Mouse (Mus musculus): ENCODE results near the gene Obp2b. TPM values are rescaled to one million over a fixed set of nuclear protein-coding genes. Genes with fewer than 3 reads are reported as not detected.

Obp2b gene
- polyA plus RNA-seq, 1 experiment from 2014 or later, result not detected

GRCm38 (mm10) chr2:25776717-25777116 lies 39.9 kb downstream of the Obp2b start, which contains the start of gene Lcn11:
Gene Lcn11 (plus strand): TSS chr2:25777017.
- Histone ChIP-seq H3K27me3 (replicated peaks) (0 out of 2 replicates have a peak, but pooled peaks cover 5% of the 10 kb centered on the region), H3K9ac (no peak within 1 kb of the TSS), H3K4me3 (no peak within 1 kb of the TSS), H3K9me3 (replicated peaks) (no peaks in the 10 kb centered on the region), H3K36me3 (no peaks in the 10 kb centered on the region), H3K4me1 (replicated peaks) (no peaks in the 10 kb centered on the region), H3K27ac (ENCODE audit: poor library complexity, severe bottlenecking) (no peak within 1 kb of the TSS), H3K4me2 (no peak within 1 kb of the TSS)
- ATAC-seq (ENCODE audit: insufficient number of reproducible peaks, low FRiP score), result no peak
- 80% methylated on average over 1 of the region's 1 CpGs for WGBS

GRCm38 (mm10) chr2:25779076-25779475 lies 42.3 kb downstream of the Obp2b start:
- ATAC-seq (ENCODE audit: insufficient number of reproducible peaks, low FRiP score), result no peak
- Histone ChIP-seq H3K27me3 (replicated peaks) (0 out of 2 replicates have a peak, but pooled peaks cover 5% of the 10 kb centered on the region), H3K9ac (no peak overlapping the region), H3K4me2 (no peak overlapping the region), H3K27ac (ENCODE audit: poor library complexity, severe bottlenecking) (no peak overlapping the region), H3K4me1 (replicated peaks) (no peaks in the 10 kb centered on the region), H3K9me3 (replicated peaks) (no peaks in the 10 kb centered on the region), H3K4me3 (no peak overlapping the region), H3K36me3 (no peaks in the 10 kb centered on the region)
- 73% methylated on average over 9 of the region's 9 CpGs for WGBS

GRCm38 (mm10) chr2:25780921-25781320 lies 44.1 kb downstream of the Obp2b start:
- WGBS, result 65% methylated on average over 4 of the region's 4 CpGs
- no peak overlapping the region for H3K27ac ChIP-seq (ENCODE audit: poor library complexity, severe bottlenecking)

GRCm38 (mm10) chr2:25781957-25782356 lies 45.1 kb downstream of the Obp2b start, which contains the start of gene Gm13539:
Gene Gm13539 (plus strand): TSS chr2:25782257.
- H3K4me3 ChIP-seq, result no peak within 1 kb of the TSS
- no peak within 1 kb of the TSS for H3K4me2 ChIP-seq
- 78% methylated on average over 3 of the region's 3 CpGs for WGBS
- no peaks in the 10 kb centered on the region for H3K9me3 ChIP-seq (replicated peaks)
- H3K36me3 ChIP-seq, result no peaks in the 10 kb centered on the region
- no peak for ATAC-seq (ENCODE audit: insufficient number of reproducible peaks, low FRiP score)
- H3K9ac ChIP-seq, result no peak within 1 kb of the TSS
- no peaks in the 10 kb centered on the region for H3K4me1 ChIP-seq (replicated peaks)
- 0 out of 2 replicates have a peak, but pooled peaks cover 3% of the 10 kb centered on the region for H3K27me3 ChIP-seq (replicated peaks)
- H3K27ac ChIP-seq (ENCODE audit: poor library complexity, severe bottlenecking), result no peak within 1 kb of the TSS

More at GRCm38 (mm10) chr2:25780921-25781320, 44.1 kb downstream of the Obp2b start:
- Histone ChIP-seq H3K27me3 (replicated peaks) (0 out of 2 replicates have a peak, but pooled peaks cover 3% of the 10 kb centered on the region), H3K36me3 (no peaks in the 10 kb centered on the region), H3K4me1 (replicated peaks) (no peaks in the 10 kb centered on the region), H3K4me2 (no peak overlapping the region), H3K9ac (no peak overlapping the region), H3K9me3 (replicated peaks) (no peaks in the 10 kb centered on the region), H3K4me3 (no peak overlapping the region)
- ATAC-seq (ENCODE audit: insufficient number of reproducible peaks, low FRiP score), result no peak

GRCm38 (mm10) chr2:25785573-25786322 lies 48.9 kb downstream of the Obp2b start:
- Histone ChIP-seq H3K36me3 (no peaks in the 10 kb centered on the region), H3K4me2 (no peak overlapping the region), H3K4me1 (replicated peaks) (no peaks in the 10 kb centered on the region), H3K9ac (no peak overlapping the region), H3K9me3 (replicated peaks) (no peaks in the 10 kb centered on the region), H3K4me3 (no peak overlapping the region), H3K27ac (ENCODE audit: poor library complexity, severe bottlenecking) (no peak overlapping the region), H3K27me3 (replicated peaks) (0 out of 2 replicates have a peak, but pooled peaks cover 3% of the 10 kb centered on the region)
- WGBS, result 66% methylated on average over 5 of the region's 5 CpGs
- no peak for ATAC-seq (ENCODE audit: insufficient number of reproducible peaks, low FRiP score)

- no peak for ATAC-seq (ENCODE audit: insufficient number of reproducible peaks, low FRiP score)
- no peak overlapping the region for H3K4me2 ChIP-seq
- no peaks in the 10 kb centered on the region for H3K4me1 ChIP-seq (replicated peaks)
- no peak overlapping the region for H3K9ac ChIP-seq
- H3K4me3 ChIP-seq, result no peak overlapping the region
- H3K27me3 ChIP-seq (replicated peaks), result no peaks in the 10 kb centered on the region
- no peak overlapping the region for H3K27ac ChIP-seq (ENCODE audit: poor library complexity, severe bottlenecking)
- no peaks in the 10 kb centered on the region for H3K9me3 ChIP-seq (replicated peaks)
- H3K36me3 ChIP-seq, result no peaks in the 10 kb centered on the region
- 61% methylated on average over 3 of the region's 3 CpGs for WGBS
Observed at GRCm38 (mm10) chr2:25789092-25789491, 52.3 kb downstream of the Obp2b start.

Other genes starting within 250 kb of the Obp2b start
- gene Lcn12, start 243.1 kb upstream of the Obp2b start, polyA plus RNA-seq (2016; fragmentation: Nextera tagmentation; extraction: Ambion mirVana), result not detected in 2 replicates
- gene Fbxw5, start 236.3 kb upstream of the Obp2b start, polyA plus RNA-seq (2016; fragmentation: Nextera tagmentation; extraction: Ambion mirVana), result 82.7 and 83.3 TPM in 2 replicates
- gene C8g, start 235.3 kb upstream of the Obp2b start, polyA plus RNA-seq (2016; fragmentation: Nextera tagmentation; extraction: Ambion mirVana), result 2.4 and 3.3 TPM in 2 replicates
- gene Traf2, start 190.1 kb upstream of the Obp2b start, polyA plus RNA-seq (2016; fragmentation: Nextera tagmentation; extraction: Ambion mirVana), result 21.1 and 22.3 TPM in 2 replicates
- 300 and 303 TPM in 2 replicates for gene Edf1, start 179.2 kb upstream of the Obp2b start, polyA plus RNA-seq (2016; fragmentation: Nextera tagmentation; extraction: Ambion mirVana)
- 1.2 and 3.5 TPM in 2 replicates for gene Mamdc4, start 162.2 kb upstream of the Obp2b start, polyA plus RNA-seq (2016; fragmentation: Nextera tagmentation; extraction: Ambion mirVana)
- 161 and 164 TPM in 2 replicates for gene Phpt1, start 161.8 kb upstream of the Obp2b start, polyA plus RNA-seq (2016; fragmentation: Nextera tagmentation; extraction: Ambion mirVana)
- gene Ajm1, start 155.3 kb upstream of the Obp2b start, polyA plus RNA-seq (2016; fragmentation: Nextera tagmentation; extraction: Ambion mirVana), result 0.46 and 0.51 TPM in 2 replicates
- 48.6 and 49.2 TPM in 2 replicates for gene Rabl6, start 128.5 kb upstream of the Obp2b start, polyA plus RNA-seq (2016; fragmentation: Nextera tagmentation; extraction: Ambion mirVana)
- 0.12 and 0.14 TPM in 2 replicates for gene Ccdc183, start 119.3 kb upstream of the Obp2b start, polyA plus RNA-seq (2016; fragmentation: Nextera tagmentation; extraction: Ambion mirVana)
- 15.3 and 17.8 TPM in 2 replicates for gene Tmem141, start 115.0 kb upstream of the Obp2b start, polyA plus RNA-seq (2016; fragmentation: Nextera tagmentation; extraction: Ambion mirVana)
- gene Fcna, start 109.0 kb upstream of the Obp2b start, polyA plus RNA-seq (2016; fragmentation: Nextera tagmentation; extraction: Ambion mirVana), result 0.63 and 1.1 TPM in 2 replicates
- not detected in 2 replicates for gene Lcn8, start 83.9 kb upstream of the Obp2b start, polyA plus RNA-seq (2016; fragmentation: Nextera tagmentation; extraction: Ambion mirVana)
- not detected in 2 replicates for gene Lcn5, start 79.1 kb upstream of the Obp2b start, polyA plus RNA-seq (2016; fragmentation: Nextera tagmentation; extraction: Ambion mirVana)
- not detected in 2 replicates for gene Lcn6, start 60.2 kb upstream of the Obp2b start, polyA plus RNA-seq (2016; fragmentation: Nextera tagmentation; extraction: Ambion mirVana)
- gene Lcn10, start 54.3 kb upstream of the Obp2b start, polyA plus RNA-seq (2016; fragmentation: Nextera tagmentation; extraction: Ambion mirVana), result not detected in 2 replicates
- gene Obp2a, start 37.0 kb upstream of the Obp2b start, polyA plus RNA-seq (2016; fragmentation: Nextera tagmentation; extraction: Ambion mirVana), result not detected in 2 replicates
- 57.5 and 58.9 TPM in 2 replicates for gene Bmyc, start 30.3 kb upstream of the Obp2b start, polyA plus RNA-seq (2016; fragmentation: Nextera tagmentation; extraction: Ambion mirVana)
- gene Lcn3, start 28.6 kb downstream of the Obp2b start, polyA plus RNA-seq (2016; fragmentation: Nextera tagmentation; extraction: Ambion mirVana), result not detected in 2 replicates
- not detected in 2 replicates for gene Lcn11, start 40.0 kb downstream of the Obp2b start, polyA plus RNA-seq (2016; fragmentation: Nextera tagmentation; extraction: Ambion mirVana)
- not detected in 2 replicates for gene Gm13539, start 45.2 kb downstream of the Obp2b start, polyA plus RNA-seq (2016; fragmentation: Nextera tagmentation; extraction: Ambion mirVana)
- not detected in 2 replicates for gene Glt6d1, start 78.8 kb downstream of the Obp2b start, polyA plus RNA-seq (2016; fragmentation: Nextera tagmentation; extraction: Ambion mirVana)
- not detected in 2 replicates for gene Lcn9, start 86.1 kb downstream of the Obp2b start, polyA plus RNA-seq (2016; fragmentation: Nextera tagmentation; extraction: Ambion mirVana)
- gene Sohlh1, start 110.2 kb downstream of the Obp2b start, polyA plus RNA-seq (2016; fragmentation: Nextera tagmentation; extraction: Ambion mirVana), result not detected in 2 replicates
- not detected in 2 replicates for gene Kcnt1, start 126.7 kb downstream of the Obp2b start, polyA plus RNA-seq (2016; fragmentation: Nextera tagmentation; extraction: Ambion mirVana)
- gene Camsap1, start 246.3 kb downstream of the Obp2b start, polyA plus RNA-seq (2016; fragmentation: Nextera tagmentation; extraction: Ambion mirVana), result 17.9 and 22.1 TPM in 2 replicates

All from heart, embryonic 12.5 days (tissue).